Mouse (Mus musculus): ENCODE measurements around the gene Rnf123. TPM values are rescaled to one million over a fixed set of nuclear protein-coding genes. Genes with fewer than 3 reads are reported as not detected.

Rnf123 gene
- polyA plus RNA-seq, 1 experiment from 2014 or later = 32.7 TPM

DNA sequence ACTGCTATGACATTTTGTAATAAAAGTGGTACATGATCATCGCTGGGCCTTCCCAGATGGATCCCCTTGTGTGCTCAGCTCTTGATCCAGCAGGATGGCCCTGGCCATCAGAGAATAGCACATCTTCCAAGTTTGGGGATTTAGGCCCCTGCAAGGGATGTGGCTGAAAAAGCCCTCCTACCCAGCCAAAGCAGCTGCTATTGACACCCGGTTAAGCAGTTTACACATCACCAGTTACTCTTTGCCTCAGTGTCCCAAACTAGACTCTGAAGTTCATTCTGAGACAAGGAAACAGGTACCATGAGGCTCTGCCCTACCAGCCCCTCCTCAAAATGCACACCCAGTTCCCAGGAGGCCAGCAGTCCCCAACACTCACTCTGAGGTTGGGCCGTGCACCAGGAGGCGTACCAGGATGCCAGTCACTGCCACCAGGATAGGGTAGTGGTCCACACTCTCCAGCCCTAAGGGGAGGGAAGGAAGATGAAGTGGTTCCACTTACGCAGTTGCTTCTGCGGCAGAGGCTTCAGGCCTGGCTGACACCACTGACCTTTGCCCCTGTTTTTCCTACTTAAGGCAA is 27.4 kb downstream of the Rnf123 start:
- no peaks in the 10 kb centered on the region for H3K27me3 ChIP-seq (replicated peaks)
- no peak for ATAC-seq (ENCODE audit: insufficient read depth, low FRiP score, low read depth)
- no peak overlapping the region for H3K4me2 ChIP-seq
- H3K27ac ChIP-seq = no peak overlapping the region
- H3K4me1 ChIP-seq = peaks cover 16% of the 10 kb centered on the region
- no peaks in the 10 kb centered on the region for H3K9me3 ChIP-seq
- H3K9ac ChIP-seq = no peak overlapping the region
- H3K36me3 ChIP-seq = peaks cover 26% of the 10 kb centered on the region
- 84% methylated on average over 6 of the region's 6 CpGs for WGBS
- no peak overlapping the region for H3K4me3 ChIP-seq (replicated peaks)

DNA sequence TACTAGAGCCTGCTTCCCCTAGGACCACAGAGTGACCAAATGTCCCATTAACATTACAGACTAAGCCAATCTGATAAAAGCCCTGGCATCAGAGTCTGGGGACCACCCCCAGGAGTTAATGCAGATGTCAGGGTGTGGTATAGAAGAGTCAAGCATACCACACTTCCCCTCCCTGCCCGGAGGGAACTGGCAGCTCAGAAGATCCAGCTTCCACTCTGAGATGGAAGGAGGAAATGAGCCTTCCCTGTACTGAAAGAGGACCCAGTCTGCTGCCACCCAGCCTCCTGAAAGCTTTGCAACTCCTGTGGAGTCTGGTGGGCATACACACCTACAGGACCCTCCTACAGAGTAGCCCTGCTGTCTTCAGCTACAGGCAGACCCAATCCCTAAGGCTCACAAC is 28.1 kb downstream of the Rnf123 start:
- Histone ChIP-seq H3K4me2 (no peak overlapping the region), H3K36me3 (peaks cover 26% of the 10 kb centered on the region), H3K9me3 (no peaks in the 10 kb centered on the region), H3K27me3 (replicated peaks) (no peaks in the 10 kb centered on the region), H3K9ac (no peak overlapping the region), H3K4me3 (replicated peaks) (no peak overlapping the region), H3K27ac (no peak overlapping the region), H3K4me1 (peaks cover 16% of the 10 kb centered on the region)
- WGBS = 52% methylated on average over 1 of the region's 1 CpGs
- no peak for ATAC-seq (ENCODE audit: insufficient read depth, low FRiP score, low read depth)

DNA sequence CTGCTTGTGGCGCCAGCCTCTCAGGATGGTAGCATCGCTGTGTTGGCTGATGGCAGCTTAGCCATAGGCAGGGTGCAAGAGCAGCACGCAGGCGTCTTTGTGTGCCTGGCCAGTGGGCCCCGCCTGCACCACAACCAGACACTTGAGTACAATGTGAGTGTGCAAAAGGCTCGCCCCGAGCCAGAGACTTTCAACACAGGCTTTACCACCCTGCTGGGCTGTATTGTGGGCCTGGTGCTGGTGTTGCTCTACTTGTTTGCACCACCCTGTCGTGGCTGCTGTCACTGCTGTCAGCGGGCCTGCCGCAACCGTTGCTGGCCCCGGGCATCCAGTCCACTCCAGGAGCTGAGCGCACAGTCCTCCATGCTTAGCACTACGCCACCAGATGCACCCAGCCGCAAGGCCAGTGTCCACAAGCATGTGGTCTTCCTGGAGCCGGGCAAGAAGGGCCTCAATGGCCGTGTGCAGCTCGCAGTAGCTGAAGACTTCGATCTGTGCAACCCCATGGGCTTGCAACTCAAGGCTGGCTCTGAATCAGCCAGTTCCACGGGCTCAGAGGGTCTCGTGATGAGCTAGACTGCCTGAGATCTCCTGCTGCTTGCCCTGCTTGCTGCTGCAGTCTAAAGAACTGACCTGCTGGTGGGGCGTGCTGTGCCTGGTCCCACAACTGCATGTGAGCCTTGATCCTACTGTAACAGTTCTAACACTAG is 28.7 kb downstream of the Rnf123 start:
- no peak overlapping the region for H3K4me3 ChIP-seq (replicated peaks)
- no peak for ATAC-seq (ENCODE audit: insufficient read depth, low FRiP score, low read depth)
- no peaks in the 10 kb centered on the region for H3K27me3 ChIP-seq (replicated peaks)
- H3K36me3 ChIP-seq = peaks cover 26% of the 10 kb centered on the region
- no peak overlapping the region for H3K4me2 ChIP-seq
- no peaks in the 10 kb centered on the region for H3K9me3 ChIP-seq
- 89% methylated on average over 22 of the region's 22 CpGs for WGBS
- H3K9ac ChIP-seq = no peak overlapping the region
- no peak overlapping the region for H3K27ac ChIP-seq
- H3K4me1 ChIP-seq = peaks cover 20% of the 10 kb centered on the region

DNA sequence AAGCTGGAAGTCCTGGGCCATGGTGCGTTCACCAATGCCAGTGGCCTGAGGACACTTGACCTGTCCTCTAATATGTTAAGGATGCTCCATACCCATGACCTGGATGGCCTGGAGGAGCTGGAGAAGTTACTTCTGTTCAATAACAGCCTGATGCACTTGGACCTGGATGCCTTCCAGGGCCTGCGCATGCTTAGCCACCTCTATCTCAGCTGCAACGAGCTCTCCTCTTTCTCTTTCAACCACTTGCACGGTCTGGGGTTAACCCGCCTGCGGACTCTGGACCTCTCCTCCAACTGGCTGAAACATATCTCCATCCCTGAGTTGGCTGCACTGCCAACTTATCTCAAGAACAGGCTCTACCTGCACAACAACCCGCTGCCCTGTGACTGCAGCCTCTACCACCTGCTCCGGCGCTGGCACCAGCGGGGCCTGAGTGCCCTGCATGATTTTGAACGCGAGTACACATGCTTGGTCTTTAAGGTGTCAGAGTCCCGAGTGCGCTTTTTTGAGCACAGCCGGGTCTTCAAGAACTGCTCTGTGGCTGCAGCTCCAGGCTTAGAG is 29.4 kb downstream of the Rnf123 start:
- ATAC-seq (ENCODE audit: insufficient read depth, low FRiP score, low read depth) = no peak
- Histone ChIP-seq H3K27me3 (replicated peaks) (no peaks in the 10 kb centered on the region), H3K36me3 (peaks cover 23% of the 10 kb centered on the region), H3K9me3 (no peaks in the 10 kb centered on the region), H3K27ac (peak overlapping the region; percentile 70; the same call in 1 of the 2 replicates), H3K9ac (no peak overlapping the region), H3K4me3 (replicated peaks) (no peak overlapping the region), H3K4me1 (peaks cover 20% of the 10 kb centered on the region), H3K4me2 (peak overlapping the region; percentile 50)
- 87% methylated on average over 15 of the region's 15 CpGs for WGBS

DNA sequence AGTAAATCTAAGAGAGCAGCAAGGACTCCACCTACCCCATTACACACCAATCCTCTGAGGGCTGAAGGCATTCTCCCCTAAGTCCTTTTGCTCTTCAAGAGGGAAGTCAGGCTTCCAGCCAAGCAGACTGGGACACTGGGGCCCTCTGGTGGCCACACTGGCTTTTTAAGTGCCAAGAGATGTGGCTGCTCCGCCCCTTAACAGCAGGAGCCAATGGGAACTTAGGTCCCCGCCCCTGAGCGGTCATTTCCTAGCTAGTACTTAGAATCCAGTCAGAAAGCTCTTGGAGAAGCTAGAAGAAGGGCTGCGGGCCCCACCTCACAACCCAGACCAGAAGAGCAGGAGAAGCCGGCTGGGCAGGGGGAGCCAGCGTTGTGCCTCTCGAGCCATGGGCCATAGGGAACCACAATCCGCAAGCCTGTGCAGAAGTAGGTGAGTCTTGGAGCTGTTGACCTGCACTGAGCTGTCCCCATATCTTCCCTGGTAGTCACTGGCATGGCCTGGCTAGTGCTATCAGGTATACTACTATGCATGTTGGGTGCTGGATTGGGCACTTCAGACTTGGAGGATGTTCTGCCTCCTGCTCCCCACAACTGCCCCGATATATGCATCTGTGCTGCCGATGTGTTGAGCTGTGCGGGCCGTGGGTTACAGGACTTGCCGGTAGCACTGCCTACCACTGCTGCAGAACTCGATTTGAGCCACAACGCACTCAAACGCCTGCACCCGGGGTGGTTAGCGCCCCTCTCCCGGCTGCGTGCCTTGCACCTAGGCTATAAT is 30.1 kb downstream of the Rnf123 start, which contains the start of gene Amigo3:
Gene Amigo3 (plus strand): TSS at position 275 of the 780 bp plus-strand sequence.
- H3K9me3 ChIP-seq = no peaks in the 10 kb centered on the region
- ATAC-seq (ENCODE audit: insufficient read depth, low FRiP score, low read depth) = peak; percentile 56
- no peaks in the 10 kb centered on the region for H3K27me3 ChIP-seq (replicated peaks)
- H3K4me3 ChIP-seq (replicated peaks) = peak within 1 kb of the TSS; percentile 15; the same call in 1 of the 2 replicates
- H3K9ac ChIP-seq = no peak within 1 kb of the TSS
- H3K4me1 ChIP-seq = peaks cover 23% of the 10 kb centered on the region
- peak within 1 kb of the TSS; percentile 50 for H3K4me2 ChIP-seq
- 52% methylated on average over 20 of the region's 20 CpGs for WGBS
- H3K36me3 ChIP-seq = peaks cover 17% of the 10 kb centered on the region
- peak within 1 kb of the TSS; percentile 70 for H3K27ac ChIP-seq

DNA sequence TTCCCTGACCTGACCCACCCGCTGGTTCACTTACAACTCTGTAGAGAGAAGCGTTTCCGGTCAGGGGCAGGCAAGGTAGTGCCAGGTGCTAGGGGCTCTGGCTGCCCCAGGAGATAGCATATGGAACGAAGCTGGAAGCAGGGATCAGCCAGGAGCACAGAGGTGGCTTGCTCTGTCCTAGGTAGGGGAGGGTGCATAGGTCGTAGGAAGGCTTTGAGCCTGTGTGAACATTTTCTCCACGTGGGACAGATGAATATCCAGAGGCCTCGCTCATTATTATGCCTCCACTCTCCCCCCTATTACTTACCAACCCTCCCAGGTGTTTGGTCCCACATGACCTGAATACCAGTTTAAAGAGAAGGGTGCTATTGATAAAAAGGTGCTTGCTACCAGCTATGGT is 30.7 kb downstream of the Rnf123 start:
- no peak for ATAC-seq (ENCODE audit: insufficient read depth, low FRiP score, low read depth)
- Histone ChIP-seq H3K27ac (peak overlapping the region; percentile 38; the same call in 1 of the 2 replicates), H3K4me3 (replicated peaks) (no peak overlapping the region), H3K4me1 (peaks cover 30% of the 10 kb centered on the region), H3K9me3 (no peaks in the 10 kb centered on the region), H3K27me3 (replicated peaks) (no peaks in the 10 kb centered on the region), H3K36me3 (peaks cover 17% of the 10 kb centered on the region; the same call in 1 of the 2 replicates), H3K4me2 (no peak overlapping the region), H3K9ac (no peak overlapping the region)
- 68% methylated on average over 7 of the region's 7 CpGs for WGBS

DNA sequence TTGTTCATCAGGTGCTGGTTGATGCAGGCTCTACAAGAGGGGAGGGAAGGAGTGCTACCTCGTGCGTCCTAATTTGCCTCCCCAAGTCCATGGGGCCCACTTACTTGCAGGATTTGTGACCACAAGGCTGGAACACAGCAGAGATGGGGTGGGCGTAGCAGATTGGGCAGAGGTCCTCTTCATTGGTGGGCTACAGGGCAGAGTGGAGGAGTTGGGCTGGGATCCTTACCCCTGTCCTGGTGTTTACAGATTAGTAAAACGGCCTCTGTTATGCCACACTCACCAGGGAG is 31.3 kb downstream of the Rnf123 start:
- H3K36me3 ChIP-seq = peaks cover 17% of the 10 kb centered on the region; the same call in 1 of the 2 replicates
- peaks cover 30% of the 10 kb centered on the region for H3K4me1 ChIP-seq
- no peaks in the 10 kb centered on the region for H3K27me3 ChIP-seq (replicated peaks)
- ATAC-seq (ENCODE audit: insufficient read depth, low FRiP score, low read depth) = no peak
- no peaks in the 10 kb centered on the region for H3K9me3 ChIP-seq
- no peak overlapping the region for H3K9ac ChIP-seq
- no peak overlapping the region for H3K4me2 ChIP-seq
- no peak overlapping the region for H3K4me3 ChIP-seq (replicated peaks)
- 86% methylated on average over 4 of the region's 4 CpGs for WGBS
- H3K27ac ChIP-seq = no peak overlapping the region; the same call in 1 of the 2 replicates

DNA sequence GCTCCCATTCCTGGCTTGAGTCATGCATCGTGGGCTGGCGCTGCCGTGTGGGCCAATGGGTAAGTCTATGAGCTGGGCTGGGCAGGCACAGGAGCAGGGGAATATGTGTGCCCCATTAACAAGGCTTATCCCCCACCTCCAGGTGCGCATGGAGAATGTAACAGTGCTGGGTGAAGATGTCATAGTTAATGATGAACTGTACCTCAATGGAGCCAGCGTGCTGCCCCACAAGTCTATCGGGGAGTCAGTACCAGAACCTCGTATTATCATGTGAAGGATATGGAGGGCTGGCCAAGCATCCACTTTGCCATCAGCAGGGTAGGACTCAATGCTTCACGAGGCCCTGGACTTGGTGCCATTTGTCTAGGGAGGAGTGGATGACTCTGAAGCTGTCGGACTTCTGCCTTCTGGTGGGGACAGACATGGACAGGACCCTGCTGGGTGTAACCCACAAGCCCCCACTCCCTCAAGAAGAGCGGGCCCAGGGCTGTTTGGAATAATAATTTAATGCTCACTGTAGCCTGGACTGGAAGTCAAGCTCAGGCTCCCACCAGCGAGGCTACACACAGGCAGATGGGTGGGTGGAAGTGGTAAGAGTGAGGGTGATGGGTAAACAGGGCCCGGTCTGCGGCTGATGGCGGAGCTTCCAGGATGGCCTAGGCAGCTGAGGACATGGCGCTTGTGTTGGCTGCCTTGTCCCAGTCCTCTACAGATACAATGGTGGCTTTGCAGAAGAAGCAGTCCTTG is 31.8 kb downstream of the Rnf123 start:
- H3K4me1 ChIP-seq = peaks cover 33% of the 10 kb centered on the region
- 93% methylated on average over 15 of the region's 15 CpGs for WGBS
- no peak for ATAC-seq (ENCODE audit: insufficient read depth, low FRiP score, low read depth)
- H3K36me3 ChIP-seq = peaks cover 21% of the 10 kb centered on the region
- no peaks in the 10 kb centered on the region for H3K27me3 ChIP-seq (replicated peaks)
- no peaks in the 10 kb centered on the region for H3K9me3 ChIP-seq
- no peak overlapping the region for H3K4me3 ChIP-seq (replicated peaks)
- H3K9ac ChIP-seq = no peak overlapping the region
- no peak overlapping the region for H3K27ac ChIP-seq
- no peak overlapping the region for H3K4me2 ChIP-seq

DNA sequence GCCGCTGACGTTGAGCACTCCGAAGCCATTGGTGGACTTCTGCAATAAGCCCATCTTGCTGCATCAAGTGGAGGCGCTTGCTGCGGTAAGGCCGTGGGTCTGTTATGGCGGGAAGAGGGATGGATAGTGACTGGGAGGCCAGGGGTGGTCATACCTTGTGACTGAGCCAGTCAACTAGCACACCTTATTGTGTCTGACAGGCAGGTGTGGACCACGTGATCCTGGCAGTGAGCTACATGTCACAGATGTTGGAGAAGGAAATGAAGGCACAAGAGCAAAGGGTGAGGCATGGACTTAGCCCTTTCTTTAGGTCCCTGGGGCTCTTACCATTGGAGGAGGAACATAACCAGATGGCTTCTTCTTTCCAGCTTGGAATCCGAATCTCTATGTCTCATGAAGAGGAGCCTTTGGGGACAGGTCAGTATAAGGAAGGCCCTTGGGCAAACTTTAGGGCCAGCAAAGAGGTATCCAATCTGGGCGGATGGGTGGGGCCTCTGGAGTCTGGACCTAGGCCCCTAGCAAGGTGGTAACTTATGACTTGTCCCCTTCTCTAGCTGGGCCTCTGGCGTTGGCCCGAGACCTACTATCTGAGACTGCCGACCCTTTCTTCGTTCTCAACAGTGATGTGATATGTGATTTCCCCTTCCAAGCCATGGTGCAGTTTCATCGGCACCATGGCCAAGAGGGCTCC is 33.4 kb downstream of the Rnf123 start:
- H3K4me2 ChIP-seq = peak overlapping the region; percentile 81
- WGBS = 40% methylated on average over 15 of the region's 15 CpGs
- peak overlapping the region; percentile 66 for H3K4me3 ChIP-seq (replicated peaks)
- H3K9ac ChIP-seq = peak overlapping the region; percentile 68
- no peaks in the 10 kb centered on the region for H3K9me3 ChIP-seq
- H3K4me1 ChIP-seq = peaks cover 33% of the 10 kb centered on the region
- peaks cover 29% of the 10 kb centered on the region for H3K36me3 ChIP-seq
- no peaks in the 10 kb centered on the region for H3K27me3 ChIP-seq (replicated peaks)
- peak overlapping the region; percentile 81 for H3K27ac ChIP-seq
- ATAC-seq (ENCODE audit: insufficient read depth, low FRiP score, low read depth) = no peak

DNA sequence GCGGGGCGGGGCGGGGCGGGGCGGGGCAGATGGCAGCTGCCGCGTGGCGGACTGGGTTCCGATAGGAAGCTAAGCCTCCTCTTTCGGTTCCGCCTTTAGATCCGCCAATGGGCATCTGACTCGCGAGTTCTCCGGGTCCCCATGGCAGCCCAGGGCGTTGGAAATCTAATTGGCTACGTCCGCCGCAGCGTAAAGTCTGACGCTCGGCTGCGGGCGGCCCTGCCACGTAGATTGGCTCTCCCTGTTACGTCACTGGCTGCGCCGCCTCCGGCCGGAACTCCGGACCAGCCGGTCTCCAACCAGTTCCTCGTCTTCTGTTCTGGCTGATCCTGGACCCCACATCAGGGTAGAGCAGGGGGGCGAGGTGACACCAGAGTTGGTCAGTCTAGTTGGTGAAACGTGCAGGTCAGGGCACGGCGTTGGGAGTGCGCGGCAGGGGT is 34.1 kb downstream of the Rnf123 start, which contains the start of gene Gmppb:
Gene Gmppb (plus strand): TSS at position 227 of the 440 bp plus-strand sequence.
- Histone ChIP-seq H3K9ac (peak within 1 kb of the TSS; percentile 68), H3K4me1 (peaks cover 33% of the 10 kb centered on the region), H3K4me2 (peak within 1 kb of the TSS; percentile 81), H3K9me3 (no peaks in the 10 kb centered on the region), H3K27me3 (replicated peaks) (no peaks in the 10 kb centered on the region), H3K4me3 (replicated peaks) (peak within 1 kb of the TSS; percentile 66), H3K36me3 (peaks cover 32% of the 10 kb centered on the region), H3K27ac (peak within 1 kb of the TSS; percentile 81)
- 0% methylated on average over 35 of the region's 39 CpGs for WGBS
- ATAC-seq (ENCODE audit: insufficient read depth, low FRiP score, low read depth) = peak; percentile 93

DNA sequence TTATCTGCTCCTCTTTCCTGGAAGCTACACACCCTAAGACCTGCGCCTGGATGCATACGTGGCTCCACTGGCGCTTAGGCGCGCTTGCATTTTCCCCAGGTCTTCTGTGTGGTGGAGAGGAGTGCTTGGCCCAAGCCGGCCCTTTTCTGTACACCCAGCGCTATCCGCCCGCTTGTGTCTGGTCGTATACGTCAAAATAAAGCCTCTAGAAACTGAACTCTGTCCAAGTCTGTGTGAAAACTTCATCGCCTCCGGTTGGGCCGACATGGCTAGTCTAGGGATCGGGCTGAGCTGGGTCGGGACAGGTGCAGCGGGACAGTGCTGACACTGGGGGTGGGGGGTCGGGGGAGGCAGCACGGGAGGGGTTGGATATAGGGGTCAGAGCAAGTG is 34.6 kb downstream of the Rnf123 start:
- H3K27ac ChIP-seq = peak overlapping the region; percentile 76
- peak overlapping the region; percentile 1; the same call in 1 of the 2 replicates for H3K9ac ChIP-seq
- peak overlapping the region; percentile 66 for H3K4me3 ChIP-seq (replicated peaks)
- WGBS = under 1% methylated on average over 19 of the region's 19 CpGs
- 0 out of 2 replicates have a peak, but pooled peaks have one; percentile 1 for ATAC-seq (ENCODE audit: insufficient read depth, low FRiP score, low read depth)
- peak overlapping the region; percentile 70 for H3K4me2 ChIP-seq
- H3K36me3 ChIP-seq = peaks cover 32% of the 10 kb centered on the region
- no peaks in the 10 kb centered on the region for H3K27me3 ChIP-seq (replicated peaks)
- H3K9me3 ChIP-seq = no peaks in the 10 kb centered on the region
- H3K4me1 ChIP-seq = peaks cover 31% of the 10 kb centered on the region
